Mouse (Mus musculus): Measurements from ENCODE around the gene Tmem120b. TPM values are rescaled to one million over a fixed set of nuclear protein-coding genes. Genes with fewer than 3 reads are reported as not detected.

Tmem120b gene
- polyA plus RNA-seq, 1 experiment from 2014 or later, result 10.3 TPM

DNA sequence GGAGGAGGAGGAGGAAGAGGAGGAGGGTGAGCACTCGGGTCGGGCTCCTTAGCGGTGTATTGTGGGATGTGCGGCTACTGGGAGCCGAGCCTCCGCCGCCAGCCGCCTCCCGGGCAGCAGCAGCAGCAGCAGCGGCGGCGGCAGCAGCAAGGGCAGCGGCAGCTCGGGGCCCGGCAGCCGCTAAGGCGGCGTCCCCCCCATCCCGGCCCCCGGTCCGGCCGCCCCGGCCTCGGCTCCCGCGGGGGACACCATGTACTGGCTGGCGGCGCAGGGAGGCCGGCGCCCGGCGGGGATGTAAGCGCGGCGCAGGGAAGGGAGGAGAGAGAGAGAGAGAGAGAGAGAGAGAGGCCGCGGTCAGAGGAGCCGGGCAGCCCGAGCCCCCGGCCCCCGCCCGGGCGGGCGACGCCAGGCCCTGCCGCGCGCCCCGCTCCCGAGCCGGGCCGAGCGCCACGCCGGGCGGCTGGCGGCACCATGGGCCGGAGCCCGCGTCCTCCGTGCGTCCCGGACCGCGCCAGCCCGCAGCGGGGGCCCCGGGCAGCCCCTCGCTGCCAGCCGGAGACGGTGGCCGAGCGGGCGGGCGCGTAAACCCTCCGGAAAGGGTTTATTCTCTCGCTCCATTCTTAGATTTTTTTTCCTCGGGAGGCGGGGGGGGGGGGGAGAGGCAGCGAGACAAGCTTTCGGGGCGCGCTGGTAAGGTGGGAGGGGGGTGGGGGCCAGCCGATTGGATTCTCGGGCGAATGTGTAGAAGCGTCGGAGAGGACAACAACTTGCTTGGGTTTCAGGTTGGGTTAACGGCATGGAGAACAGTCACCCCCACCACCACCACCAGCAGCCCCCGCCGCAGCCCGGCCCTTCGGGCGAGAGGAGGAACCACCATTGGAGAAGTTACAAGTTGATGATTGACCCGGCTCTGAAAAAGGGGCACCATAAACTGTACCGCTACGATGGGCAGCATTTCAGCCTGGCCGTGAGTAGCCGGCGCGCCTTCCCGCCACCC, 74.2 kb downstream of the Tmem120b start, which contains the start of gene Setd1b:
Gene Setd1b, plus strand, starts transcription at position 33 of the 997 bp plus-strand sequence.
- peak; percentile 77 for DNase-seq (ENCODE audit: low spot score)
- Histone ChIP-seq H3K9me3 (replicated peaks) (no peaks in the 10 kb centered on the region), H3K36me3 (peaks cover 36% of the 10 kb centered on the region), H3K4me3 (peak within 1 kb of the TSS; percentile 99), H3K27ac (replicated peaks) (peak within 1 kb of the TSS; percentile 100), H3K4me1 (peaks cover 64% of the 10 kb centered on the region), H3K27me3 (ENCODE audit: low read depth, poor library complexity, severe bottlenecking) (no peaks in the 10 kb centered on the region)
- WGBS, result under 1% methylated on average over 80 of the region's 103 CpGs

DNA sequence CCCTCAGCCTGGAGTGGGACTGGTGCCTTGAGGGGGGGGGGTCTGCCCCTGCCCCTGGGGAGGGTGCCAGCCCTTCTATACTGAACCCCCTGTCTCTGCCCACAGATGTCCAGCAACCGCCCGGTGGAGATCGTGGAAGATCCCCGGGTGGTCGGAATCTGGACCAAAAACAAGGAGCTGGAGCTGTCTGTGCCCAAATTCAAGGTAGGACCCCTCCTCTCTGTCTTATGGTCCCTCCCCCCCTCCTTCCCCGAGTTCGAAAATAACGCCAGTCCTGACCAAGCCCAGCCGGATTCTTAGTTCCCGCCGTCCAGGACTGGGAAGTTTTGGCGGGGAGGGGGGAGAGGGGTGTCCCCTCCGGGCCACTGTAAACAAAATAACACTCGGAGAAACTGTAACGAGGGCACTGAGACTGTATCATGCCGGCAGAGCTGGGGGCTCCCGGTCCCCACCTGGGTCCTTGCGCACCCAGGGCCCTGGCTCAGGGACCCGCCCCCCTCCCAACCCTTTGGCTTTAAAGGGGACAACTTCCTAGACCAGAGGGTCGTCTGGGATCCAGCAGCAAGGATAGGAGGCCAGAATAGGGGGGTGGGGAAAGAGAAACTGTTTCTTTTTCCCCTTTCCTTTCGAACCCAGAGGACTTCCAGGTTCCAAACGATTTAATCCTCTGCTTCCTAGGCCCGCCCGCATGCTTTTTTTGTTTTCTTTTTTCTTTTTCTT, 75.2 kb downstream of the Tmem120b start:
- Histone ChIP-seq H3K4me1 (peaks cover 64% of the 10 kb centered on the region), H3K27me3 (ENCODE audit: low read depth, poor library complexity, severe bottlenecking) (no peaks in the 10 kb centered on the region), H3K27ac (replicated peaks) (peak overlapping the region; percentile 100), H3K36me3 (peaks cover 43% of the 10 kb centered on the region), H3K4me3 (peak overlapping the region; percentile 99), H3K9me3 (replicated peaks) (no peaks in the 10 kb centered on the region)
- WGBS, result 2% methylated on average over 24 of the region's 24 CpGs
- DNase-seq (ENCODE audit: low spot score), result peak; percentile 55

DNA sequence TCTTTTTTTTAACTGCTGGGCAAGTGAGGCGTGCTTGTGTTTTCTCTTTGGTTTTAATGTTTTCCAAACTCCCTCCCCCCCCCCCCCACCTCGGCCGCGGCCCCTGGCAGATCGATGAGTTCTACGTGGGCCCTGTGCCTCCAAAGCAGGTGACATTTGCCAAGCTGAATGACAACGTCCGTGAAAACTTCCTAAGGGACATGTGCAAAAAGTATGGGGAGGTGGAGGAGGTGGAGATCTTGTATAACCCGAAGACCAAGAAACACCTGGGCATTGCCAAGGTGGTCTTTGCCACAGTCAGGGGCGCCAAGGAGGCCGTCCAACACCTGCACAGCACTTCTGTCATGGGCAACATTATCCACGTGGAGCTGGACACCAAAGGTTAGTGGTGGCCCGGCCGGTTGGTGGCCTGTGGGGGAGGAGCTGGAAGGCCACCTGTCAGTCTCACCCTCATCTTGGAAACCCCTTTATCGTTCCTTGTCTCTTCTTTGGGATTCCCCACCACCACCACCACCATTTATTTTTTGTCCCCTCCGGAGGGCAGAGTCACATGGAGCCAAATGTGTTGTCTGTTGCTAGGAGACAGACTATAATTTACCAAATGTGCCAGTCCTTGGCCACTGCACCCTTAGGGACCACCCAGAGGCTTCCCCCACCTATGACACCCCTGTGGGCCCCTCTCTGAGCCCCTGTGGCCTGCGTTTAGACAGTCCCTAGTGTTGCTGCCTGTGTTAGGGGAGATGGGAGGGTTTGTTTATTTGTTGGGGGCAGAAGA, 75.9 kb downstream of the Tmem120b start:
- peak overlapping the region; percentile 99 for H3K4me3 ChIP-seq
- no peaks in the 10 kb centered on the region for H3K9me3 ChIP-seq (replicated peaks)
- H3K27me3 ChIP-seq (ENCODE audit: low read depth, poor library complexity, severe bottlenecking), result no peaks in the 10 kb centered on the region
- 11% methylated on average over 17 of the region's 17 CpGs for WGBS
- peaks cover 50% of the 10 kb centered on the region for H3K36me3 ChIP-seq
- H3K4me1 ChIP-seq, result peaks cover 68% of the 10 kb centered on the region
- no peak for DNase-seq (ENCODE audit: low spot score)
- H3K27ac ChIP-seq (replicated peaks), result peak overlapping the region; percentile 100

DNA sequence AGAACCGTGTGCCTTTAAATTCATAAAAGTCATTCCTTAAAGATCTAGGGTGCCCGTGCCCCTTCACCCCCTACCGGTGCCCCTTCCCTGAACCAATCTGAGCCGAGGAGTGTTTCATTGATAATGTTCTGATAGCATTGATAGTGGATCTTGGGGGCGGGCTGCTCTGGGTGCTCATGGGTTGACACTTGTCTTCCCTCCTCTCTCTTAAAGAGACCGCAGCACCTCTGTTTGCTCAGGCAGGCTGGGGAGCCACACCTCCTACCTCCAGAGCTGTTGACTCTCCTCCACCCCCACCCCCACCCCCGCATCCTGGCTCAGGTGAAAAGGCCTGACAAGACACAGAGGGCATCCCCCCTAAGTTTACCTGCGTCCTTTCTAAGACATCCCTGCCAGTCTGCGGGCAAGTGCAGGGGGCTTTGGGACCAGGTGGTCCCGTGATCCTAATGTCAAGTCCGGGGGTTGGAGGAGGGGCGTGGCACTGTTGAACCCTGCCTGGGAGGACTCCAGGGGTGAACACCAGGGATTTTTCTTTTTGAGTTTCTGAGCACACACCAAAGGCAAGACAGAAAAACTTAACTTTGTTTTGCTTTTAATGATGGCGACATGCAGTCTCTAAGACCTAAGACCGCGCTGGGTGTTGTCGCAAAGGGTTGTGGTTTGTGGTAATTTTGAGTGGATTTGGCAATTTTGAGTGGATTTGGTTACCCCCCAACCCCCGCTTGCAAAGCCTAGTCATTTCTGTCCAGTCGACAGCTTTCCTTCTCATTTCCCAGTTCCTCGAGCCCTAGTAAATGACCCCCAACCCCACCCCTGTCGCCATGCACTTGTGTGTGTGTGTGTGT, 76.8 kb downstream of the Tmem120b start:
- peaks cover 58% of the 10 kb centered on the region for H3K36me3 ChIP-seq

DNA sequence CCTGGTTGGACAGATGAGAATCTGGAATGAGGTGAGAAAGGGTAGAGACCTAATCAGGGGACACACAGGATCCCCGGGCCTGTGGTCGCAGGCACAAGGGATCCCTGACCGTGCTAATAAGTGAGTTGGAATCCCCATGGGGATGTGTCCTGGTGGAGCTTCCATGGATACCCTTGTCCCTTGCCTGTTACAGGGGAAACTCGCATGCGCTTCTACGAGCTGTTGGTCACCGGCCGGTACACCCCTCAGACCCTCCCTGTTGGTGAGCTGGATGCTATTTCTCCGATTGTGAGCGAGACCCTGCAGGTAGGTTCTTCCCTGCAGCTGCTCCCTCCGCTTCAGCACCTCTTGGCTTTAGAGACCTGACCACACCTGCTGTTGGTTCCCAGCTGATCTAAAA, 78.1 kb downstream of the Tmem120b start:
- Histone ChIP-seq H3K36me3 (peaks cover 72% of the 10 kb centered on the region), H3K9me3 (replicated peaks) (no peaks in the 10 kb centered on the region), H3K27me3 (ENCODE audit: low read depth, poor library complexity, severe bottlenecking) (no peaks in the 10 kb centered on the region), H3K4me1 (peaks cover 87% of the 10 kb centered on the region), H3K27ac (replicated peaks) (no peak overlapping the region), H3K4me3 (no peak overlapping the region)
- WGBS, result 88% methylated on average over 11 of the region's 11 CpGs
- DNase-seq (ENCODE audit: low spot score), result no peak

More for the DNA sequence above, 76.8 kb downstream of the Tmem120b start:
- Histone ChIP-seq H3K4me3 (peak overlapping the region; percentile 99), H3K27ac (replicated peaks) (peak overlapping the region; percentile 100), H3K9me3 (replicated peaks) (no peaks in the 10 kb centered on the region), H3K4me1 (peaks cover 73% of the 10 kb centered on the region), H3K27me3 (ENCODE audit: low read depth, poor library complexity, severe bottlenecking) (no peaks in the 10 kb centered on the region)
- no peak for DNase-seq (ENCODE audit: low spot score)
- WGBS, result 47% methylated on average over 20 of the region's 20 CpGs

DNA sequence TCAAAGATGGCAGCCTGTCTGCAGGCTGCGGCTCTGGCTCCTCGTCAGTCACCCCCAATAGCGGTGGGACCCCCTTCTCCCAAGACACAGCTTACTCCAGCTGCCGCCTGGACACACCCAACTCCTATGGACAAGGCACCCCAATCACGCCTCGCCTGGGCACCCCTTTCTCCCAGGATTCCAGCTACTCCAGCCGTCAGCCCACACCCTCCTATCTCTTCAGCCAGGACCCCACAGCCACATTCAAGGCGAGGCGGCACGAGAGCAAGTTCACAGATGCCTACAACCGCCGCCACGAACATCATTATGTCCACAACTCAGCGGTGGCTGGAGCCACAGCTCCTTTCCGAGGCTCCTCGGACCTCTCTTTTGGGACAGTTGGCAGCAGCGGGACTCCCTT, 79.4 kb downstream of the Tmem120b start:
- WGBS, result 90% methylated on average over 17 of the region's 17 CpGs
- H3K9me3 ChIP-seq (replicated peaks), result no peaks in the 10 kb centered on the region
- no peaks in the 10 kb centered on the region for H3K27me3 ChIP-seq (ENCODE audit: low read depth, poor library complexity, severe bottlenecking)
- no peak for DNase-seq (ENCODE audit: low spot score)
- H3K36me3 ChIP-seq, result peaks cover 84% of the 10 kb centered on the region
- no peak overlapping the region for H3K27ac ChIP-seq (replicated peaks)
- H3K4me1 ChIP-seq, result peaks cover 84% of the 10 kb centered on the region
- peak overlapping the region; percentile 12; the same call in 1 of the 2 replicates for H3K4me3 ChIP-seq

DNA sequence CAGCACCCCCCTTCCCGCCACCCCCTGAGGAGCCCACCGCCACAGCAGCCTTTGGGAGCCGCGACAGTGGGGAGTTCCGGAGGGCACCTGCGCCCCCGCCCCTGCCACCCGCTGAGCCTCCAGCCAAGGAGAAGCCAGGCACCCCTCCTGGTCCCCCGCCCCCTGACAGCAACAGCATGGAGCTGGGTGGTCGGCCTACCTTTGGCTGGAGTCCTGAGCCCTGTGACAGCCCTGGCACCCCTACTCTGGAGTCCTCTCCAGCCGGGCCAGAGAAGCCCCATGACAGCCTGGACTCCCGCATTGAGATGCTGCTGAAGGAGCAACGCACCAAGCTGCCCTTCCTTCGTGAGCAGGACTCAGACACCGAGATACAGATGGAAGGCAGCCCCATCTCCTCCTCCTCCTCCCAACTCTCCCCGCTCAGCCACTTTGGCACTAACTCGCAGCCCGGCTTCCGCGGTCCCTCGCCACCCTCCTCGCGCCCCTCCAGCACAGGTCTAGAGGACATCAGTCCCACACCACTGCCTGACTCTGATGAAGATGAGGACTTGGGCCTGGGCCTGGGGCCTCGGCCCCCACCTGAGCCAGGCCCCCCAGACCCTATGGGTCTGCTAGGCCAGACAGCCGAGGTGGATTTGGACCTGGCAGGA, 80.0 kb downstream of the Tmem120b start:
- Histone ChIP-seq H3K9me3 (replicated peaks) (no peaks in the 10 kb centered on the region), H3K4me3 (peak overlapping the region; percentile 43), H3K27me3 (ENCODE audit: low read depth, poor library complexity, severe bottlenecking) (no peaks in the 10 kb centered on the region), H3K36me3 (peaks cover 91% of the 10 kb centered on the region), H3K27ac (replicated peaks) (0 out of 2 replicates have a peak overlapping the region, but pooled peaks have one; percentile 39), H3K4me1 (peaks cover 80% of the 10 kb centered on the region)
- no peak for DNase-seq (ENCODE audit: low spot score)
- 85% methylated on average over 25 of the region's 25 CpGs for WGBS

DNA sequence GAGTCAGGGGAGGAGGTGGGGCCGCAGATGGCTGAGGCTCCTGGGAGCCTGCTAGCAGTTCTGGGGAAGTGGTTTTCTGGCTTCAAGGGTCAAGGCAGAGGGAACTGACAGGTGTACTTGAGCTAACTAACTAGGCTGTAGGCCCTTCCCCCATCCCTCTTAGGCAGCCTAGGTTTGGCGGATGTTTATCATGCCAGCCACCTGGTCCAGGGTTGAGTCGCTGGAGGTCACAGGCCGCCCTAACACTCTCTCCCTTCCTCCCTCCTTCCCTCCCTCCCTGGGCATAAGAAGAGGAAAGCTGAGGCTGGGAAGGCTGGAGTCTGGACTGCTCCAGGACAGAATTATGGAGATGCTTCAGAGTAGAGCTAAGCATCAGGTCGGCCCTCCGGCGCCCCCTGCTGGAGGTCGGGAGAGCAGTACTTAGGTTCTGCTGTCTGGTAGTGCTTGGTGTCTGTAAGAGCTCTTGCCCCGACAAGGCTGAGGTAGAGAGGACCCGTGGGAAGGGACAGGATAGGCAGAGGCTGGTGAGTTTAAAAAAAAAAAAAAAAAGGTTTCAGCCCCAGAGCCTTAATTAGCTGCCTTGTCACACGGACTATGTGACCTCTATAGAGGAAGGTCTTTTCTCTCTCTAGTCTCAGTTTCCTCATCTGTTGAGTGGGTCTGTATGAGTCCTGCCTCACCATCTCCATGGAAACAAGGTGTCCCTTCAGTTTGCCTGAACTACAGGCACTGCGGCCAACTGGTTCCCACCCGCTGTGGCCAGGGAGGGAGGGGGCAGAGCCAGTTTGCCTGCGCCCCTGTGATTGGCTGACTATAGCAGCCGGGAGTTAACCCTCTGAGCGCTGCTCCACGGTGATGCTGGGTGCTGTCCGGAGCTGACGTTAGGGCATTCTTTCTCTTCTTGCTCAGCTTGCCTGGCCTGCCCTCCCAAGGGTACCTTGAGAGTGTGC, 81.5 kb downstream of the Tmem120b start:
- Histone ChIP-seq H3K27ac (replicated peaks) (peak overlapping the region; percentile 10; the same call in 1 of the 2 replicates), H3K4me1 (peaks cover 65% of the 10 kb centered on the region), H3K4me3 (peak overlapping the region; percentile 43), H3K9me3 (replicated peaks) (no peaks in the 10 kb centered on the region), H3K27me3 (ENCODE audit: low read depth, poor library complexity, severe bottlenecking) (no peaks in the 10 kb centered on the region), H3K36me3 (peaks cover 100% of the 10 kb centered on the region)
- peak; percentile 88 for DNase-seq (ENCODE audit: low spot score)
- 15% methylated on average over 19 of the region's 19 CpGs for WGBS

DNA sequence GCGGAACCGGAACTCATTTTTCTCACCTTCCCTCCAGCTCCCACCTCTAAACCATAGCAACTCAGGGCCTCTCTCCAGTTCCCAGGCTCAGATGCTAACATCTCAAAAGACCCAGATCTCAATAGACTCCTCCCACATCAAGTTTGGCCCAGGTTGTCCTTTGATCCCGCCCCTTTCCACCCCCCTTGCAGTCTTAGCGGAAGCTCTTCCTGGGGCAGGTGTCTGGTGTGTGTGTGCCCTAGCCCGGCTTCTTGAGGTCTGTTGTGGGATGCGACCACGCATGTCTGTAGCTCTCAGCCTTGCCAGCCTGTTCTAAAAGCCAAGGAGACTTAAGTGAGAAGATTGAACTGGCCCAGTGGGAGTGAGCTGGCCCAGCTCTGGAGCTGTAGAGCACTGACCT, 82.4 kb downstream of the Tmem120b start:
- Histone ChIP-seq H3K27ac (replicated peaks) (no peak overlapping the region), H3K27me3 (ENCODE audit: low read depth, poor library complexity, severe bottlenecking) (no peaks in the 10 kb centered on the region), H3K9me3 (replicated peaks) (no peaks in the 10 kb centered on the region), H3K4me1 (peaks cover 56% of the 10 kb centered on the region), H3K4me3 (peak overlapping the region; percentile 43; the same call in 1 of the 2 replicates), H3K36me3 (peaks cover 99% of the 10 kb centered on the region)
- WGBS, result 52% methylated on average over 7 of the region's 7 CpGs
- DNase-seq (ENCODE audit: low spot score), result no peak

DNA sequence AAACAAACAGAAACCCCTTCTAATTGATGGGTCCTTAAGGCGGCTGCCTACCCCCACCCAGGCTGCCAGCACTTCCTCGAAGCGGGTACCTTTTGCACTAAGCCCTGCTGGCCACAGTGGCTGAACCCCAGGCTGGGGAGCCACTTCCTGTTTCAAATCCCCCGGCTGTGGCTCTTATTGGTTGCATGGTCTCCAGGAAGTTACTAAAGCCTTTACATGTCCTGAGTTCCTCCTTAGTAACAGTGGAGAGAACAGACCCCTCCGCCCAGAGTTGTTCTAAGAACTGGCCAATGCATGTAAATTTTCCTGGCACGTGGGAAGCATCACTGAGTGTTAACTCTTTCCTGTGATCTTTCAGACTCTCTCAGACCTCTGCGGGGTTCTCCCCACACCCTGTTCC, 82.9 kb downstream of the Tmem120b start:
- Histone ChIP-seq H3K4me1 (peaks cover 51% of the 10 kb centered on the region), H3K9me3 (replicated peaks) (no peaks in the 10 kb centered on the region), H3K27ac (replicated peaks) (no peak overlapping the region), H3K36me3 (peaks cover 97% of the 10 kb centered on the region), H3K27me3 (ENCODE audit: low read depth, poor library complexity, severe bottlenecking) (no peaks in the 10 kb centered on the region), H3K4me3 (peak overlapping the region; percentile 43; the same call in 1 of the 2 replicates)
- 64% methylated on average over 7 of the region's 7 CpGs for WGBS
- DNase-seq (ENCODE audit: low spot score), result no peak
